Mouse (Mus musculus): ENCODE data around the gene Cend1.
A peak's percentile ranks its signal among the peaks of the same experiment; 100 is the strongest.

Cend1 gene

GRCm38 (mm10) chr7:141429310-141429709 lies at the start of gene Cend1:
Gene Cend1, minus strand, starts transcription at chr7:141429491.
- DNase-seq (ENCODE audit: low spot score), result no peak

GRCm38 (mm10) chr7:141478270-141478748 lies 49.0 kb upstream of the Cend1 start:
- DNase-seq (ENCODE audit: low spot score), result no peak

GRCm38 (mm10) chr7:141477578-141478269 lies 48.4 kb upstream of the Cend1 start:
- DNase-seq (ENCODE audit: low spot score), result no peak

GRCm38 (mm10) chr7:141476981-141477370 lies 47.7 kb upstream of the Cend1 start:
- no peak for DNase-seq (ENCODE audit: low spot score)

- DNase-seq (ENCODE audit: low spot score), result peak; percentile 32
Observed at GRCm38 (mm10) chr7:141476226-141476980, 47.1 kb upstream of the Cend1 start.

GRCm38 (mm10) chr7:141475805-141476158 lies 46.5 kb upstream of the Cend1 start:
- no peak for DNase-seq (ENCODE audit: low spot score)

GRCm38 (mm10) chr7:141475011-141475804 lies 45.9 kb upstream of the Cend1 start, which contains the start of the genes Polr2l and Tspan4:
Gene Polr2l, minus strand, starts transcription at chr7:141475132.
Gene Tspan4, plus strand, starts transcription at chr7:141475240.
- peak; percentile 83 for DNase-seq (ENCODE audit: low spot score)

- DNase-seq (ENCODE audit: low spot score), result no peak
Observed at GRCm38 (mm10) chr7:141474160-141474559, 44.9 kb upstream of the Cend1 start.

GRCm38 (mm10) chr7:141472763-141473162 lies 43.5 kb upstream of the Cend1 start:
- DNase-seq (ENCODE audit: low spot score), result no peak

GRCm38 (mm10) chr7:141472226-141472625 lies 42.9 kb upstream of the Cend1 start:
- DNase-seq (ENCODE audit: low spot score), result no peak

- DNase-seq (ENCODE audit: low spot score), result no peak
Observed at GRCm38 (mm10) chr7:141471236-141471635, 41.9 kb upstream of the Cend1 start.

- no peak for DNase-seq (ENCODE audit: low spot score)
Observed at GRCm38 (mm10) chr7:141470637-141470944, 41.3 kb upstream of the Cend1 start.

GRCm38 (mm10) chr7:141469901-141470636 lies 40.8 kb upstream of the Cend1 start:
- no peak for DNase-seq (ENCODE audit: low spot score)

GRCm38 (mm10) chr7:141469352-141469751 lies 40.1 kb upstream of the Cend1 start:
- DNase-seq (ENCODE audit: low spot score), result no peak

- DNase-seq (ENCODE audit: low spot score), result peak; percentile 49
Observed at GRCm38 (mm10) chr7:141468522-141469211, 39.4 kb upstream of the Cend1 start.

GRCm38 (mm10) chr7:141468164-141468521 lies 38.9 kb upstream of the Cend1 start:
- no peak for DNase-seq (ENCODE audit: low spot score)

- peak; percentile 52 for DNase-seq (ENCODE audit: low spot score)
Observed at GRCm38 (mm10) chr7:141467230-141468030, 38.1 kb upstream of the Cend1 start, which contains the start of gene Cd151. Gene Cd151, plus strand, starts transcription at chr7:141467392.

- no peak for DNase-seq (ENCODE audit: low spot score)
Observed at GRCm38 (mm10) chr7:141466607-141467148, 37.4 kb upstream of the Cend1 start.

- DNase-seq (ENCODE audit: low spot score), result no peak
Observed at GRCm38 (mm10) chr7:141466045-141466394, 36.7 kb upstream of the Cend1 start.

GRCm38 (mm10) chr7:141465388-141466044 lies 36.2 kb upstream of the Cend1 start:
- DNase-seq (ENCODE audit: low spot score), result no peak
